Mouse (Mus musculus) right cerebral cortex, postnatal 25 days (tissue): ENCODE results near the gene Necab2.

ENCODE experiments used
- DNase-seq: peaks from one replicate; pipeline ENCODE4 v3.0.0; 2022

Necab2 gene

DNA sequence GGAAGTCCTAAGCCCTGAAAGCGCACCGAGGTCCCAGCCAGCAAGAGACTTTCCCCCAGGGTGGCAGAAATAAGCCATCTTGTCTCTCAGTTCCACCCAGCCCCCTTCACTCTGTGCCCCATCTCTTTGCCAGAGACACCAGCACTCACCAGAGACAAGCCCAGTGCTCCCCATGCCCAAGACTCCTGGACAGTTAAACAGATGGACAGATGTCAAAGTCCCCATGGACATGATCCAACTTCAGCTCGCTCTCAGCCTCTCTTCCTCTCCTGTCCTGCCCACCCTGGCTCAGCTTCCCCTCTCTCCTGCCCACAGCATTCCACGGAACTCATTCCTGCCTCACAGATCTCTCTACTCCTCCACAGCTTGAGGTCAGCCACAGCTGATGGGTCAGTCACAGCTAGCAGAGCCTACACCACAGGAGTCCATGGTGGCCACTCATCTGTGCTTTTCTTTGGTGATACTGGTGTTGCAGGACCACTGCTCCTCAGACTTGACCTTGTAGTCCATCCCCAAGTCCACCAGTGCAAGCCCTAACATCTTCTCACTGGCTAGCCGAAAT lies 17.7 kb upstream of the Necab2 start:
- no peak for DNase-seq

DNA sequence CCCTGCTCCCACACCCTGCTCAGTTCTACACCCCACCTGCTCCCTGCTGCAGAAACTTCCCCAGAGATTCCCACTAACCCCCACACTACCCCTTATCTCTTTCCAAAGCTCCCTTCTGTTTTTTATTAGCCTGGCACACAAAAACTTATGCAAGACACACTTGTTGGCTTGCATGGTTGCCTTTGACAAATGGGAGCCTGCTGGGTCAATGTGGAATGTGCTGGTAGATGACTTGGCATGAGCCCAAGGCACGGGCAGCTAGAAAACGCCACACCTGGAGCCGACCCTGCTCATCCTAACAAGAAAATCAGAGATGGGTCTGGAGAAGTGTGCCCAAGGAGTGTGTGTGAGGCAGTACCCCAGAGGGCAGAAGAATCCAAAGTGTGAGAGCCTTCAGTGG lies 17.0 kb upstream of the Necab2 start:
- DNase-seq: no peak

DNA sequence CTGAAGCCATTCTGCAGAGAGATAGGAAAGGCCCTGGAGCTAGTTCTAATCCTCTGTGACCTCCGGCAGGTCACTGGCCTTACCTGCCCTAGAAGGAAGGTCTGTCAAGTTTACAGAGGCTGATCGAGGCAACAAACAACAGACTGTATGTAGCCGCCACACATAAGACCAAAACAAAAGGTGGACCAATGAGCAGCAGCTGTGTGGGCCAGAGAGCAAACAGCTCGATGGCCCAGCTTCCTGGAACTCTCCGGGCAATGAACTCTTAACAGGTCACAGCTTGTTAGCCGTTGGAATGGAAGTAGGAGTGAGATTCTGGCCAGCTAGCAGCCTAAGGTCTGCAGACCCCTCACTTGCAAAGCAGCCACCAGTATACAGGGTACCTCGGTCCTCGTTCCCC lies 16.3 kb upstream of the Necab2 start:
- DNase-seq: no peak

DNA sequence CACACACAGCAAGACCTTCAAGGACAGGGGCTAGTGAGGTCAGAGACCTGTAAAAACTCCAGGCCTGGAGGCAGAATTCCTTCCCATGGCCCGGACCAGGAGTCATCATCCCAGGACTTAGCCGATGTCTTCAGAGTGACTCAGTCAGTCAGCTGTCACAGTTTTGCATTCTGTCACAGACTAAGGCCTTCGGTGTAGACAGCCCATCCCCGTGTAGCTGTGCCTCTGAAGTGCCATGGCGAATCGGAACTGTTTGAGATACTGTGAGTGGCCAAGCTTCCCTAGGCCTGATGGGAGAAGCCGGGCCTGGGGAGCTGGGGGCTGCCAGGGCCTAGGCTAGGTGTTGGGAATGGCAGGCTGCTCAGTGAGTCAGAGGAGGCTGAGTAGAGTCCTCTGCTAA lies 15.8 kb upstream of the Necab2 start:
- no peak for DNase-seq

DNA sequence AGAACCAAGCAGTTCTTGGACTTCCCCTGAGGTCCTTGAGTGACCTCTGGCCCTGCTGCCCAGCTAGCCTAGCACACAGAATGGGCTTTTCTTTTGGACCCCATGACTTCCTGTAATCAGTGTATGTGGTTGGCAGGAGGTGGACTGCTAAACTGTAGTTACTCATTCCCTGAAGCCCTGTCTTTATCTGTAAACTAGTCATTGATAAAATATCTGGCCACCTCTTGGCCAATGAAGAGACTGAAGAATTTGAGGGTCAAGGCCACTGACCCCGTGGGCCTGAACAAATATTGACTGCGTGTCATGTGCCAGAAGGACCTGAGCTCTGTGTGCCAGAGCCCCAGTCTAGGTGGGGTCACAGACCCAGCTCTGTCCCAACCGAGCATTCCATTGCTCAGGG lies 14.1 kb upstream of the Necab2 start:
- no peak for DNase-seq

DNA sequence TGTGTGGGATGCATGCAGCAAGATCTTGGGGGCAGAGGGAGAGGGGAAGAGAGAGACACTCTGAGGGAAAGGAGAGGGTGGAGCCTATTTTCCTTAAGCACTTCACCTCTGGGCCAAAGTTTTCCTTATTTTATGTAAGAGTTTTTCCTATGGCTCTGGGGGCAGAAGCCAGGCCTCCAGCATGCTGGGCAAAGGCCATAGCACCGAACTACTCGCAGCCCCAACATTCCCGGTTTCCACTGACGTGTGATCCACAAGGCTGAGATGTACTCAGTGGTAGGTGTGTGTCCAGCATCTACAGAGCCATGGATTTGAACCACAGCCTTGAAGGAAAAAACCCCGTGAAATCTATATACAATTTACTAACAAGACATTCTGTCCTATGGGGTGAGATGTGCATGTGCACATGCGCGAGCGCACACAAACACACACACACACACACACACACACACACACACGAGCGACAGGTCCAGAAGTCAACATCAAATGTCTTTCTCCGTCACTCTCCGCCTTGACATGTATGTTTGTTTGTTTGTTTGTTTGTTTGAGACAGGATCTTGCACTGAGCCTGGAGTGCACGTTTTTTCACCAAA lies 12.8 kb upstream of the Necab2 start, which contains the start of gene Osgin1:
Gene Osgin1, plus strand, starts transcription at position 543 of the 593 bp plus-strand sequence.
- DNase-seq: no peak

DNA sequence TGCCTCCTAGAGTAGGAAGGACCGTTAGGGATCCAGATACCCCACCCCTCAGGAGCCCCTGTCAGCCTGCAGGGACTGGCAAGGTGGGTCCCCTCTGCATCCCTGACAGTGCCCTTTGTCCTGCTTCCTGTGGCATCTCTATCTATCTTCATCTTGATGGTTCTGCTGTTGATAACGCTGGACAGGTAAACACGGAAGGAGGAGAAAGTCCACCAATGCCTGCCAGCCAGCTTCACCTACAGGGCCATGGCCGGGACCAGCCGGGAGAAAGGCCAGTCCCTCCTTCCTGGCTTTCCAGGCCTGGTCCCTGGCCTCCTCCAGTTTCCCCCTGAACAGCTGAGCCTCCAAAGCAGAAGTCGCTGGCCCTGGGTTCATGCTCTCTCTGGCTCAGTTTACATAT lies 11.9 kb upstream of the Necab2 start:
- DNase-seq: no peak

DNA sequence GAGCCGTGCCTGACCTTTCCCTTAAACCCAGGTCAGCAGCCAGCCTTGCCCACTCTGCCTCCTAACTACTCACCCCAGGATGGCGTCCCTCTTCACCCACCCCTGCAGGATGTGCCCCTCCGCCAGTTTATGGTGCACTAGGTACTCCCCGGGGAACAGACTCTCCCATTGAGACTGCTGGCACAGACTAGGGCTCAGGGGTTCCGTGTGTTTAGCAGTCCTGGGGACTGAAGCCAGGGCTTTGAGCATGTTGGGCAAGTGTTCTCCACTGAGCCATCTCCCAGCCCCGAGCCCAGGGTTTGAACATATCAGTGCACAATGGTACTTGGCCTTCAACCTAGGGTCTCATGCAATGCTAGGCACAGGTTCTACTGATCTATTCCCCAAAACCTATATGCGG lies 11.0 kb upstream of the Necab2 start:
- DNase-seq: no peak

DNA sequence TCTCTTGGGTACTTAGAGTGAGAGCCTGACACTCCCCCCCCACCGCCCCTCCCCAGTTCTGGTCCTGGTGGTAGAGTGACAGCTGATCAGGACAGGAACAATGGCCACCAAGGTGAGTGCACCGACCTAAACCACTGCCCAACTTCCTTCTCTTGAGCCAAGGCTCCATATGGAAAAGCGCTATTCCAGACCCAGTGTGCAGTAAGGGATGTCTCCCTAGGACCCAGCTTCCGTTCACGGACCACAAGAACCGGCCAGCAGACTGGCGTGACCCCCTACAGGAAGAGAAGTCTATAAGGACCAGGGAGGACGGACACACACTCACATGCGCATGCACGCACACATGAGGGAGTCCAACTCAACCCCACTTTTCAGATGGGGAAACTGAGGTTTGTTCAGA lies 10.2 kb upstream of the Necab2 start:
- no peak for DNase-seq

DNA sequence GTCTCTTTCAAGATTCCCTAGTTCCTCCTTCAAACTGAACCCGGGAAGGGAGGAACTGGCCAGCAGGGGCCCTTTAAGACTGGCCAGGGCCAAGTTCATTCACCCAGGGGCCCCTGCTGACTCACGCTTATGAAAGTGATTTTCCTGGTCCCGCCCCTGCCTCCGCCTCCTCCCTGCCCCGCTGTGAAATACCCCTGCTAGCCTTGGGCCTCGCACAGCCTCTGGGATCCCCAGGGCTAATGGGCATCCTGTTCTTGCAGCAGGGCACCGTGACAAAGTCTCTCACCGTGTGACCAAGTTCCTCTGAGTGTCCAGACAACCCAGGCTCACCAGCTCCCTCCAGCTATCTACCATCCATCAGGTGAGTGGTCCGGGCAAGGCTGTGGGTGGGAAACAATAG lies 9.6 kb upstream of the Necab2 start:
- no peak for DNase-seq

DNA sequence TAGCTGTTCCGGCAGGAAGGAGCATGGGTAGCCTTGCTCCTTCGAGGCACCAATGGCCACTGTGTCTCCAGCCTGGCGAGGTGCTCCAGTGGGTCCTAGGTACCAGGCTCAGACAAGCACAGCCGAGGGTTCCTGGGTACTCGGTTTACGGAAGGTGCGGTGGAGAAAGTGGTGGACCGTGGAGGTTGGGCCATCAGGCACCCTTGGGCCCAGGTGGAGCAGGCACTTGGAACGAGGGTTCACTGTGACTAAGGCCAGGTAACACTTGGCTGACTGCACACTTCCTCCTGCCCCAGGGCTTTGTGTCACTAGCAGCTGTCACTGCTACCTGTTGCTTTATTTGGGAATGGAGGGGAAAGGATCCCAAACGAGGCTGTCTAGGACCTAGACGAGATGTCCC lies 9.0 kb upstream of the Necab2 start:
- no peak for DNase-seq

DNA sequence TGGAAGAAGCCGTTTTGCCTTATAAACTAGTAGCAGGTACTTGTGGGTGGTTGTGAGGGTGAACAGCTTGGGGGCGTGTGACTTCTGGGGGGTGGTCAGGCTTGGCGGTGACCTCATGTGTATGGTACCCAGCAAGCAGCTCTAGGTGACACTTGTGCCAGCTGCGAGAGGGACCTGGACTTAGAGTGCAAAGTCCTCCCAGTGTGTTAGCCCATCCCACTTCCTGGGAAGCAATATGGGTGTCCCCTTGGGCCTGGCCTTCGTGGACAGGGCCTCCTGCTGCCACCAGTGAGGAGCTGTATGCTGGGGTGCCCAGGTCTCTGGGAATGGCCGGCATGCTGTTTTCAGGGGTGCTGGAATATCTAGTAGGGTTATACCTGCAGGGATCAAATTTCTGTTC lies 7.6 kb upstream of the Necab2 start:
- no peak for DNase-seq

DNA sequence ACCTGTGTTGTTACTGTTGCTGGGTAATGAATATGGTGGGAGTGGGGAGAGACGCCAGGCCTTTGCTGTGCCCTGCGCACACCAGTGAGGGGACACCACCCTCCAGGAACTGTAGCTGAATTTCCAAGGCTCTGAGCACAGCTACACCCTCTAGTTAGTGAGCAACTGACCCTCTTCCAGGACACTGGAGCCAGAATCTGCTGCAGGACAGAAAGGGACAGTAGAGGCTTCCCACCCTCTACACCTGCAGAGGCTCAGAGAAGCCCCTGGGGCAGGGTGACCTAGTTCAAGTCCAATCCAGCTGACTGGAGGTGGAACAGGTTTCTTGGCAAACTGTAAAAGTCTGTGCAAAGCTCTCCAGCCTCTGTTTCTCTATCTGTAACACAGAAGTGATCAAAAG lies 7.1 kb upstream of the Necab2 start:
- DNase-seq: no peak

DNA sequence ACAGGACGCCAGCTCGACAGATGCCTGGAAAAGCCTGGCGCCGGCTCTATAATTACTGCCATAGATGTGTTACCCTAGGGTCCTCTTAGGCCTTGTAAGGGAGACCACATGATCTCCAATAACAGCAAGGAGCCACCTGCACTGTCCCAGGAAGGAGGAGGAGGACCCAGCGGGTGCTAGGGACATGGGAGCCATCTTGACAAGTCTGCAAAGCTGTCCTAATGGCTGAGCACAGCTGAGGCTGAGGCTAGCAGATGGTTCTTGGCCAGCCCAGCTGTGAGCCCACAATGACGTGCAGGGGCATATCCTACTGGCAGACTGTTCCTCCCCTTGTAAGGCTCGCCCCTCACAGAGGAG lies 6.6 kb upstream of the Necab2 start:
- no peak for DNase-seq

DNA sequence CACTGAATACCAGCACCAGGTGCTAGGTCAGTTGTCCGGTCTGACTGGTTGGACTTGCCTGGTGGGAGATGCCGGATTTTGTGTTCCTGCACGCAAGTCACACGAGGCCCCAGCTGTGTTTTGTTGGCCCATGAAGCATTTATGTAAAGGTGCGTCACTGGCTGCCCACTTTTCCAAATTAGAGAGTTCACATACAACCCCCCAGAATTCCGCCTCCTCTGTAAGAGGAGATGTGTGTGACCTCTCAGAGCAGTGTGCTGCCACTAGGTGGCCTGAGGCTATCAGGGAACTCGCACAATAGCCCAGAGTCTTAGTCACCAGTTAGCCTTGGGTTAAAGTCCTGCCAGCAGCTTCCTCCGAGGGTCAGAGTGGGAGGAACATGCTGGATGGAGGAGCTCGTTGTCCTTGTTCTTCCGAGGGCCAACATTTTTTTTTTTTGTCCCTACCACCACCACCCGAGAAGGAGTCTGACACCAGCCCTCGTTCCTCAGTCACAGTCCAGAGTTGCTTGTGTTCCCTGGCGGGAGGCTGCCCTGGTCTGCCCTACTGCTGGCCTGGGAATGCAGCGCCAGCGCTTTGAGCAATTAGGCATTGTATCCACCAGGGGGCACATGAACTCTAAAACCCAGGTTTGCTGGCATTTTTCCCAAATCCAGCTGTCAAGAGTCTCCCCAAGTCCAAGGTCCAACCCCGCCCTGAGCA lies 6.1 kb upstream of the Necab2 start:
- peak; percentile 42 for DNase-seq

DNA sequence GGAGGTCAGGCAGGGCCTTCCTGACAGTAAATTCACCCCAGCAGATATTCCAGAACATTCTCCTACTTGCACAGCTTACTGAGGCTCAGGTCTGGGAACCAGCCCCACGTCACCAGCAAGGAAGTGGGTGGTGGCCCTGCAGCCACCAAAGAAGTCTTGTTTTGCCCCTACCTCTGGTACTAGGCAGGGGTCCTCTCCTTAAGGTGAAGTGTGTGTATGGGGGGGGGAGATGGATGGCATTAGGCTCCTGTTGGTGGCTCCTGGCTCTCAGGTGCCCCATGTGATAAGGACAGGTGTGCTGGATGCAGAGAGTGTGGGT lies 5.6 kb upstream of the Necab2 start:
- no peak for DNase-seq

DNA sequence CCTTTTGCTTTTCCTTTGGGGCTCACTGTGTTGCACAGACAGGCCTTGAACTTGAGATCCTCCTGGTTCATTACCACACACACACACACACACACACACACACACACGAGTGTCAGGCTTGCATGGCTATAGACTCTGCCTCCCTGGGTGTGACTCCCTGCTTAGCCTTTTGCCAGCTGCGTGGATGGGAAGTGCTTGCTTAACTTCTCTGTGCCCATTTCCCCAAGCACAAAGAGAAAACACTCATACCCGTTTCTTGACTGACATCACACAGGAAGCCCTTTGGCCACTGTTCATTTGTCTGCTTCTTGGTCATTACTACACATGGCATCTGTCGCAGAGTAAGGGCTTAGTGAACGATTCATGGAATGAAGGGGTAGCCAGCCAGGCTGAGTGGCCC lies 4.5 kb upstream of the Necab2 start:
- DNase-seq: no peak

DNA sequence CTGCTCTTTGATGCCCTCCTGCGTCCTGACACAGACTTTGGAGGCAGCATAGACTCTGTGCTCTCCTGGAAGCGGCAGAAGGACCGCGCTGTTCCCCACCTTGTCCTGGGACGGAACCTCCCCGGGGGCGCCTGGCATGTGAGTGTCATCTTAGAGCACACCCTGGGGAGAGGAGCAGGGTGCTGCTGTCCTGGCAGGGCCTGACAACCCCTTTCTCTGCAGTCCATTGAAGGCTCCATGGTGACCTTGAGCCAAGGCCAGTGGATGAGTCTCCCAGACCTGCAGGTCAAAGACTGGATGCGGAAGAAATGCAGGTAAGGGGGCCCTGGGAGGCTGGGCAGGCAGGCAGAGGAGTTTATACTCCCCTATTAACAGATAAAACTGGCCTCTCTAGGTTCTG lies 3.5 kb upstream of the Necab2 start:
- no peak for DNase-seq

DNA sequence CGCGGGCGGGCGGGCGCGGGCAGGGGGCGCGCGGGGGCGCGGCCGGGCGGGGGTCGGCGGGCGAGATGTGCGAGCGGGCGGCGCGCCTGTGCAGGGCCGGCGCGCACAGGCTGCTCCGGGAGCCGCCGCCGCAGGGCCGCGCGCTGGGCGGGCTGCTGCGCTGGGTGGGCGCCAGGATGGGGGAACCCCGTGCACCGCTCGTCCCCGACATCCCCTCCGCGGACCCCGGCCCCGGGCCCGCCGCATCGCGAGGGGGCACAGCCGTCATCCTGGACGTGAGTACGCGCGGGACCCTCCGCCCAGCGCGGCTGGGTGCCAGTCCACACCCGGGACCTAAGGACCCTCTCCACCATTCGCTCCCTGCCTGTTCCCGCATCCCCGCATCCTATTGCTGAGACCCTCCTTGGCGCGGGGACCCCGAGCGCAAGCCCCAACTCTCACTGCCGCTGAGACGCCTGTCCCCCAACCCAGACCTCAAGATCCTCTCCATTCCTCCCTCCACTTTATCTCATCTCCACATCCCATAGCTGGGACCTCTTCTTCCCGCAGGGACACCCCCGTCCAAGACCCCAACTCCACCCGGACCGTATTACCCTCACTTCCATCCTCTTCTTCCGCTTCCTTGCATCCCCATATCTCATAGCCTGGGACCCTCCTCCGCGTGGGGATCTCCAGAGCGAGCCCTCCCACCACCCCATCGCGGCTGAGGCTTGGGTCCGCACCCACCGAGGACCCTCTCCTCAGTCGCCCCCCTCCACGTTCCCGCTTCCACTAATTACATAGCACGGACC lies 666 bp downstream of the Necab2 start:
- DNase-seq: no peak

DNA sequence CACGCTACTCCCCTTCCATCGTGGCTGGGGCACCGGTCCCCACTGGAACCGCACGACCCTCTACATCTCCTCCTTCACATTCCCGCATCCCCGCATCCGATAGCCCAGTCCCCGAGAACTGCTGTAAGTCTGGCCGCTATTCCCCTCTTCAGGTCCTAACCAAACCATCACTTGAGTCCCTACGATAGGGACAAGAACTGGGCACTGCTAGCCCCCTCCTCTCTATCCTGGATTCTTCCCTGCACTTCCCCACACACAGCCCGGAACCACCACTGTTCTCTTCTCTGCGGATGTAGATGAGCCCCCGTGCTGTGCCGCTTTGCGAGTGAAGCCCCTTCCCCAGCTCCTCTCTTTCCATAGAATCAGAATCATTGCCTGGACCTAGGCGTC lies 1.3 kb downstream of the Necab2 start:
- no peak for DNase-seq

DNA sequence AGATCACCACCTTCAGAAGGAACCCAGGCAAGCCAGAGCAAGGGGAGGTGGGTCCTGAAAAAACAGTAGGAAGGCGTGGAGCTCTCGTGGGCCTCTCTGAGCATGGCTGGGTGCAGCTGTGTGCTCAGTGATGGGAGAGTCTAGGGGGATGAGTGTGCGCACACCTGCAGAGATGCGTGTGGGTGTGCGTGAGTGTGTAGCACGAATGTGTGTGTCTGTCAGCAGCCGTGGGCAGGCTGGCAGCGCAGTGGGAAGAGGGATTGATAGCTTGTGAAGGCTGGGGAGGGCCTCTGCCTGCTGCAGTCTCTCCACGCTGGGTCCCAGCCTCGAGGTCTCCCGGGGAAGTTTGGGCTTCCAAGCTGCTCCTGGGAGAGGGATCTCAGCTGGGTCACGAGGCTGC lies 3.1 kb downstream of the Necab2 start:
- DNase-seq: peak; percentile 70

DNA sequence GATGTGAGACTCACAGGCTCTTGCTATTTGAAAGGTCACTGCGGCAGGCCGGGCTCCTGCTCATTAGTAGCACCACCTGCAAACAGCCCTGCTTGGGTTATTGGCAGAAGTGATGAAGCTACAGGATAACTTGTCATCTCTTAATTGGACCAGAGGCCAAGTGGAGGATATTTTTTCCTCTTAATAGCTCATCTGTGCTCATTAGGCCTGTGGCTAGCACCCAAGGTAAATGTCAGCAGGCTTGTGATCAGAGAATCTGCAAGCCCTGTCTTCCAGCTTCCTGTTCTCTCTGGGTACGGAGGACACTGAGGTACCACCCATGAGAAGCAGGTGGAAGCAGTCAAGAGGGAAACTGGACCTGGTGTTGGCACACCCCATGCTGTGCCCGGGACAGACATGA lies 4.6 kb downstream of the Necab2 start:
- no peak for DNase-seq

DNA sequence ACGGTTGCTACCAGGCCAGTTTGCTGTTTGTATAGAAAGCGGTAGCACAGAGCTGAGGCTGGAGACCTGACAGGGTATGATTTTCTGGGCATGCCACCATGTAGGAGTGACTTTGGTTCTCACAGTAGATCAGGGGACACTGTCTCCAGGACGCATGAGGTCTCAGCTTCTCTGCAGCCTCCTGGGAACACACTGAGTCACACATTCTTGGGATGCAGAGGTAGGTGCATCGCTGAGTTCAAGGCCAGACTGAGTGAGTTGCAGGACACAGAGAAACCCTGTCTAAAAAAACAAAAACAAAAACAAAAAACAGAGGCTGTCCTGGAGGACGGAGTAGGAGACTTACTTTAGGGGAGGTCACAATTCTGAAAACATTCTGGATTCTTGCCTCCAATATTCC lies 6.4 kb downstream of the Necab2 start:
- DNase-seq: no peak

DNA sequence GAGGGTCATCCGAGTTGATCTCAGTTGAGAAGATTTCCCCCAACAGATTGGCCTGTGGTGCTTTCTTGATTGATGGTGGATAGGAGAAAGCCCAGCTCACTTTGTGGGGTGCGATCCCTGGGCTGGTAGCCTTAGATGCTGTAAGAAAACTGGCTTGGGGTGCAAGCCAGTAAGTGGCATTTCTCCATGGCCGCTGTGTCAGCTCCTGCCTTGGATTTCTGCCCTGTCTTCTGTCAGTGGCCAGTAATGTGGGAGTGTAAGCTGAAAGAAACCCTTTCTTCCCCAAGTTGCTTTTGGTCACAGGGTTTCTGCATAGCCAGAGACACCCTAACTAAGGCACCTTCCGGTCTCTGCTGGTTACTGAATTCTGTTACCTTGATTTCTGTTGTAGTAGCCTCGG lies 9.5 kb downstream of the Necab2 start:
- no peak for DNase-seq
